Mouse (Mus musculus): ENCODE results near the gene Cldn16. TPM values are rescaled to one million over a fixed set of nuclear protein-coding genes. Genes with fewer than 3 reads are reported as not detected.

Gene Cldn16
- polyA plus RNA-seq (2014; fragmentation: Illumina TruSeq; extraction: RNeasy Lipid Tissue Mini Kit (QIAGEN cat#74804)): not detected

GRCm38 (mm10) chr16:26462835-26463234, at the start of gene Cldn16:
Cldn16 (plus strand) TSS chr16:26463135.

GRCm38 (mm10) chr16:26526669-26527068, 63.7 kb downstream of the Cldn16 start, which contains the start of gene Tmem207:
Tmem207 (minus strand) TSS chr16:26526769.

Other genes starting within 250 kb of the Cldn16 start
- gene Cldn1, start 91.3 kb upstream of the Cldn16 start, polyA plus RNA-seq (2014; fragmentation: Illumina TruSeq; extraction: RNeasy Lipid Tissue Mini Kit (QIAGEN cat#74804)): 95.5 TPM
- not detected for gene Tmem207, start 63.6 kb downstream of the Cldn16 start, polyA plus RNA-seq (2014; fragmentation: Illumina TruSeq; extraction: RNeasy Lipid Tissue Mini Kit (QIAGEN cat#74804))
- 34.2 TPM for gene Il1rap, start 118.6 kb downstream of the Cldn16 start, polyA plus RNA-seq (2014; fragmentation: Illumina TruSeq; extraction: RNeasy Lipid Tissue Mini Kit (QIAGEN cat#74804))

Data from ovary, adult 10 weeks (tissue).